Mouse (Mus musculus) cerebellum, adult 2 months (tissue): ENCODE measurements around the gene Lrrc36. TPM values are rescaled to one million over a fixed set of nuclear protein-coding genes. Genes with fewer than 3 reads are reported as not detected.

Experiments
- DNase-seq, 2 experiments: peaks; one replicate each; pipeline ENCODE4 v3.0.0; 2021
- H3K27ac ChIP-seq: fragments of 200-500 bp; 2 replicates; pipeline ENCODE4 v1.5.1; 2012; ENCODE audit warnings: low read length, control low read depth, inconsistent platforms; ENCODE audit not compliant: insufficient read depth
- H3K27me3 ChIP-seq: fragments of 200-500 bp; 2 replicates; pipeline ENCODE4 v1.6.1; 2012; ENCODE audit warnings: inconsistent platforms, mild to moderate bottlenecking, low read length, moderate library complexity; ENCODE audit not compliant: control insufficient read depth, insufficient read depth
- H3K4me1 ChIP-seq: fragments of 200-500 bp; 2 replicates; pipeline ENCODE4 v1.6.1; 2011; ENCODE audit warnings: low read length; ENCODE audit not compliant: control insufficient read depth, insufficient read depth
- H3K4me3 ChIP-seq: fragments of 200-500 bp; replicated peaks from 2 replicates; pipeline ENCODE3; 2011; ENCODE audit warnings: mild to moderate bottlenecking, low read depth, low read length, control low read depth; ENCODE audit not compliant: insufficient read depth
- CTCF ChIP-seq: fragments of 200-500 bp; IDR thresholded peaks from 2 replicates; pipeline ENCODE4 v1.5.1; 2011; ENCODE audit warnings: low read depth, mild to moderate bottlenecking, control low read depth, low read length, moderate library complexity, borderline replicate concordance; ENCODE audit not compliant: insufficient read depth
- POLR2A ChIP-seq: fragments of 200-500 bp; IDR thresholded peaks from 2 replicates; pipeline ENCODE4 v1.6.1; 2011; ENCODE audit warnings: low read length, control low read depth, borderline replicate concordance; ENCODE audit not compliant: insufficient read depth
- WGBS: fragments of 180-500 bp; shearing (Covaris S2); methylation state at CpG from one replicate; pipeline ENCODE4 v1.1.7; 2018; 5-methylcytosine and 5-hydroxymethylcytosine counted together
- polyA plus RNA-seq: library from polyadenylated mRNA; depleted of rRNA; stranded (reverse); fragments of >200 nt; gene quantifications from 2 replicates; pipeline ENCODE4 v1.2.3, GENCODE M21; 2012

Lrrc36 gene
- polyA plus RNA-seq, 1 experiment, result 0.65 TPM

- TF ChIP-seq CTCF (no peak), POLR2A (no peak)
- no peaks in the 10 kb centered on the region for H3K27me3 ChIP-seq
- 44% methylated on average over 11 of the region's 11 CpGs for WGBS
- H3K27ac ChIP-seq, result no peak overlapping the region
- peaks cover 3% of the 10 kb centered on the region; the same call in 1 of the 2 replicates for H3K4me1 ChIP-seq
- no peak overlapping the region for H3K4me3 ChIP-seq
- no peak for DNase-seq
These were observed 32.1 kb downstream of the Lrrc36 start for GRCm38 (mm10) chr8:105445296-105446126.

GRCm38 (mm10) chr8:105446127-105446552 is 32.8 kb downstream of the Lrrc36 start:
- TF ChIP-seq CTCF (no peak), POLR2A (no peak)

GRCm38 (mm10) chr8:105448188-105448587 is 34.8 kb downstream of the Lrrc36 start:
- no peak for DNase-seq
- WGBS, result 90% methylated on average over 3 of the region's 3 CpGs
- peaks cover 3% of the 10 kb centered on the region; the same call in 1 of the 2 replicates for H3K4me1 ChIP-seq
- no peaks in the 10 kb centered on the region for H3K27me3 ChIP-seq
- no peak overlapping the region for H3K27ac ChIP-seq
- H3K4me3 ChIP-seq, result no peak overlapping the region
- TF ChIP-seq CTCF (no peak), POLR2A (no peak)

More at GRCm38 (mm10) chr8:105446127-105446552, 32.8 kb downstream of the Lrrc36 start:
- H3K4me3 ChIP-seq, result no peak overlapping the region
- no peaks in the 10 kb centered on the region for H3K27me3 ChIP-seq
- H3K27ac ChIP-seq, result no peak overlapping the region
- DNase-seq, result peak in 1 of 2 experiments; percentile 28
- peaks cover 3% of the 10 kb centered on the region; the same call in 1 of the 2 replicates for H3K4me1 ChIP-seq
- WGBS, result 25% methylated on average over 4 of the region's 4 CpGs

GRCm38 (mm10) chr8:105448596-105448995 is 35.2 kb downstream of the Lrrc36 start:
- WGBS, result 87% methylated on average over 5 of the region's 5 CpGs
- TF ChIP-seq CTCF (no peak), POLR2A (no peak)
- no peak for DNase-seq

GRCm38 (mm10) chr8:105450977-105451376 is 37.6 kb downstream of the Lrrc36 start:
- H3K4me1 ChIP-seq, result peaks cover 3% of the 10 kb centered on the region
- no peak for TF ChIP-seq CTCF
- TF ChIP-seq POLR2A, result no peak
- no peak overlapping the region for H3K4me3 ChIP-seq
- no peaks in the 10 kb centered on the region for H3K27me3 ChIP-seq
- 91% methylated on average over 1 of the region's 1 CpGs for WGBS
- H3K27ac ChIP-seq, result no peak overlapping the region
- no peak for DNase-seq

More at GRCm38 (mm10) chr8:105448596-105448995, 35.2 kb downstream of the Lrrc36 start:
- no peak overlapping the region for H3K4me3 ChIP-seq
- peaks cover 3% of the 10 kb centered on the region; the same call in 1 of the 2 replicates for H3K4me1 ChIP-seq
- H3K27me3 ChIP-seq, result no peaks in the 10 kb centered on the region
- no peak overlapping the region for H3K27ac ChIP-seq

GRCm38 (mm10) chr8:105451903-105452603 is 38.7 kb downstream of the Lrrc36 start:
- Histone ChIP-seq H3K27me3 (no peaks in the 10 kb centered on the region), H3K4me3 (no peak overlapping the region), H3K4me1 (no peaks in the 10 kb centered on the region; the same call in none of the 2 replicates), H3K27ac (no peak overlapping the region)
- DNase-seq, result no peak
- WGBS, result 46% methylated on average over 15 of the region's 15 CpGs
- TF ChIP-seq POLR2A (no peak), CTCF (no peak)

GRCm38 (mm10) chr8:105453296-105453695 is 39.9 kb downstream of the Lrrc36 start:
- Histone ChIP-seq H3K4me1 (no peaks in the 10 kb centered on the region; the same call in none of the 2 replicates), H3K27ac (no peak overlapping the region), H3K4me3 (no peak overlapping the region), H3K27me3 (no peaks in the 10 kb centered on the region)
- no peak for TF ChIP-seq POLR2A
- TF ChIP-seq CTCF, result no peak
- no peak for DNase-seq
- WGBS, result 72% methylated on average over 5 of the region's 5 CpGs
